Mouse (Mus musculus): ENCODE measurements at regions not wholly inside any gene's neighbourhood (a gene's known extent, or its start where the extent isn't known, plus 50 kb on each side); places are given as distances from the start of the nearest gene placed in this dataset.
"Not testable (repeated sequence)": the region's sequence is repeated elsewhere in the genome, so short reads cannot be mapped to it uniquely, and the experiment has no call there.

DNA sequence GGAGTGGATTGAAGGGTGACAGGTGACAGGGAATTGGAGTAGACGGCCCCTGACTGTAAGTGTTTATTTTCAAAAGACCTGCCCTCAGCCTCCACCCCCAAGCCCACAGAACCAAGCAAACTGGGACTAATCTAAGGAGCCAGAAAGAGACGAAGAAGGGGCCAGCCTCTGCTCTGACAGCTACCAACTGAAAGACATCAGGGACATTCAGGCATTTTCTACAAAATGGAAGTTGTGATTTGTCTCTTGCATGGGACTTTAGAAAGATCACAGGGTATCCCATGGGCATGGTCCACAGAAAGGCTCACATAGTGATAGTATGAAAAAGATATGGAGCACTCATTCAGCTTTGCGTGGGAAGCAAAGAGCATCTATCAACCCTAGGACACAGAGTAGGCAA is 163.8 kb upstream of the Rapgef5 start:
- H3K4me3 ChIP-seq, result no peak overlapping the region
- peaks cover 20% of the 10 kb centered on the region for H3K4me1 ChIP-seq
- H3K9ac ChIP-seq (replicated peaks), result no peak overlapping the region
- 0 out of 2 replicates have a peak, but pooled peaks have one; percentile 1 for ATAC-seq (ENCODE audit: low FRiP score, low read depth)
- 29% methylated on average over 3 of the region's 3 CpGs for WGBS
- no peaks in the 10 kb centered on the region for H3K27me3 ChIP-seq
- H3K4me2 ChIP-seq (replicated peaks), result no peak overlapping the region
- H3K9me3 ChIP-seq, result no peaks in the 10 kb centered on the region
- peak overlapping the region; percentile 50 for H3K27ac ChIP-seq (replicated peaks)
- no peaks in the 10 kb centered on the region for H3K36me3 ChIP-seq

DNA sequence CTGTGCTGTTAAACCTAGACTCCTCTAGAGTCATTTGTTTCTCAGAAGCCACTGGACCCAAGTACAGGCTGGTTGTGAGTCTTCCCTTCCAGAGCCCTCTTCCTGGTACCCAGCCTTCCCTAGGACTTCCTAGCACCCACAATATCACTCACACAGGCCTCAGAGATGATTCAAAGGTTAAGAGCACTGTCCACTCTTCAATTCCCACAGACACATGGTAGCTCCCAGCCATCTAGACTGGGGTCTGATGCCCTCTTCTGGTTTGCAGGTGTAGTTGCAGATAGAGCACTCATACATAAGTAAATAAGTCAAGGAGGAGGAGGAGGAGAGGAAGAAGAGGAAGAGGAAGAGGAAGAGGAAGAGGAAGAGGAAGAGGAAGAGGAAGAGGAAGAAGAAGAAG is 163.3 kb upstream of the Rapgef5 start:
- Histone ChIP-seq H3K36me3 (no peaks in the 10 kb centered on the region), H3K4me1 (peaks cover 18% of the 10 kb centered on the region), H3K27ac (replicated peaks) (peak overlapping the region; percentile 50)

DNA sequence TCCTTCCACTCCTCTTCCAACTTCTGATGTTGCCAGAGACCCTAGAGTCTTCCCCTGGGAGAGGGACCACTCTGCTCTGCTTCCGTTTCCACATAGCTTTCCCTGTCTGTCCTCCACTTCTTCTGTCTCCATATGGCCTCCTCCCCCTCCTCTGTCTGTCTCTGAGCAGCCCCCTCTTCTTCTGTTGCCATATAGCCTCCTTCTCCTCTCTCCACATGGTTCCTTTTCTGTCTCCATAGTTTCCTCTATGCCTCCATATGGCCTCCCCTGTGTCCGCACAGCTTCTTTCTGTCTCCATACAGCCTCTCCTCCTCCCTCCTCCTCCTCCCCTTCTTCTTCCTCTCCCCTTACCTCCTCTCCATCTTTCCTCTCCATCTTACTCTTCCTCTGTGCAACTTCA is 158.5 kb upstream of the Rapgef5 start:
- H3K27ac ChIP-seq (replicated peaks), result no peak overlapping the region
- ATAC-seq (ENCODE audit: low FRiP score, low read depth), result no peak

More for the DNA sequence above, 163.3 kb upstream of the Rapgef5 start:
- no peak overlapping the region for H3K4me3 ChIP-seq
- ATAC-seq (ENCODE audit: low FRiP score, low read depth), result peak; percentile 45; the same call in 1 of the 2 replicates
- no peaks in the 10 kb centered on the region for H3K27me3 ChIP-seq
- H3K4me2 ChIP-seq (replicated peaks), result no peak overlapping the region
- no peaks in the 10 kb centered on the region for H3K9me3 ChIP-seq
- H3K9ac ChIP-seq (replicated peaks), result no peak overlapping the region

DNA sequence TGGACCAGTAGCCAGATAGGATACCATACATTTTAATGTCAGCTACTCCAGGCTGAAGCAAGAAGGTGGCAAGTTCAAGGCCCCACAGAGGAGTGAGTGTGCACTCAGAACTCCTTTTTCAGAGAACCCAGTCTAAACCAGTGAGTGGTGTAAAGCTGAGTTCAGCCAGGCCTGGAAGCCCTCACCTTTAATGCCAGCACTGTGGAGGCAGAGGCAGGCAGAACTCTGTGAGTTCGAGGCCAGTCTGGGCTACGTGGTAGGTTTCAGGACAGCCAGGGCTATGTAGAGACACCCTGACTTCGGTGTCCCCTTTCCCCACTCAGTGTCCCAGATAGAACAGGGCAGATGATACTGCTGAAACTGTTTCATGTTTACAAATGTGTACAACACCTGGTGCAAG is 157.4 kb upstream of the Rapgef5 start:
- Histone ChIP-seq H3K36me3 (no peaks in the 10 kb centered on the region), H3K27me3 (no peaks in the 10 kb centered on the region), H3K27ac (replicated peaks) (no peak overlapping the region), H3K4me2 (replicated peaks) (no peak overlapping the region), H3K9me3 (no peaks in the 10 kb centered on the region), H3K4me3 (no peak overlapping the region), H3K9ac (replicated peaks) (no peak overlapping the region), H3K4me1 (peaks cover 6% of the 10 kb centered on the region; the same call in 1 of the 2 replicates)
- no peak for ATAC-seq (ENCODE audit: low FRiP score, low read depth)
- 95% methylated on average over 3 of the region's 3 CpGs for WGBS

More for the DNA sequence above, 158.5 kb upstream of the Rapgef5 start:
- WGBS, result 93% methylated on average over 2 of the region's 2 CpGs
- H3K9ac ChIP-seq (replicated peaks), result no peak overlapping the region
- H3K9me3 ChIP-seq, result no peaks in the 10 kb centered on the region
- no peak overlapping the region for H3K4me3 ChIP-seq
- peaks cover 6% of the 10 kb centered on the region; the same call in 1 of the 2 replicates for H3K4me1 ChIP-seq
- H3K27me3 ChIP-seq, result no peaks in the 10 kb centered on the region
- H3K36me3 ChIP-seq, result no peaks in the 10 kb centered on the region
- no peak overlapping the region for H3K4me2 ChIP-seq (replicated peaks)

DNA sequence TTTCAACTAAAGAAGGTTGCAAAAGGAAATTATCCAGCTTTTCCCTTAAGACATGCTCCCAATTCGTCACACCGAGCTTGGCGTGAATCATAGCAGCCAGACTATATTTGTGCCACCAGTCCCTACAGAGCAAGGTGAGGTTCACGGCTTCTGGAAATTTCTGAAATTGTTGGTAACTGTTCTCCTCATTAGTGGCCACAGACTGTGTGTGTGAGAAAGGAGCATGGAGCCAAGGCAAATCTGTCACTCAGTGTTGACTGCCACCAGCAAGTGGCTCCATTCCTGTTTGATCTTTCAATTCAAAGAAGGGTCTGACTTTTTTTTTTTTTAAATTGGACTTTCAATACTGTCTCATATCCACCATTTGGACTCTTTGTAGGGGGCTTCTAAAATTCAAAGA is 156.1 kb upstream of the Rapgef5 start:
- Histone ChIP-seq H3K27ac (replicated peaks) (no peak overlapping the region), H3K27me3 (no peaks in the 10 kb centered on the region), H3K36me3 (no peaks in the 10 kb centered on the region), H3K4me2 (replicated peaks) (no peak overlapping the region), H3K4me3 (no peak overlapping the region), H3K9ac (replicated peaks) (no peak overlapping the region), H3K4me1 (peaks cover 6% of the 10 kb centered on the region; the same call in 1 of the 2 replicates), H3K9me3 (no peaks in the 10 kb centered on the region)
- 78% methylated on average over 4 of the region's 4 CpGs for WGBS
- no peak for ATAC-seq (ENCODE audit: low FRiP score, low read depth)

DNA sequence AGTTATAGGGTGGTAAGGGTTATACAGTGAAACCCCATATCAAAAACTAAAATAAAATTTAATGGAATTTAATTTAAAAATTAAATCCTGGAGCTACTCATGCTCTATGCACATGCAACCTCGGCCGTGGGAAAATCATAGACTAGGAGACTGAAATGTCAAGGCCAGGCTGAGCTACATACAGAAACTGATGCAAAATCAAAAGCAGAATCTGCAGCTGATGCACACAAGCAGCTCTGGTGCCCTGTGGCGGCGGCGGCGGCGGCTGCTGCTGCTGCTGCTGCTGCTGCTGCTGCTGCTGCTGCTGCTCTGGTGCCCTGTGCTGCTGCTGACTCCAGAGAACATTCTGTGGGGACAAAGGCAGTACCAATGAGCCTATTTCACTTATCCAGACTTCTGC is 154.5 kb upstream of the Rapgef5 start:
- Histone ChIP-seq H3K27ac (replicated peaks) (no peak overlapping the region), H3K4me1 (peaks cover 6% of the 10 kb centered on the region; the same call in 1 of the 2 replicates), H3K27me3 (no peaks in the 10 kb centered on the region), H3K4me2 (replicated peaks) (no peak overlapping the region), H3K9ac (replicated peaks) (no peak overlapping the region), H3K36me3 (no peaks in the 10 kb centered on the region), H3K9me3 (no peaks in the 10 kb centered on the region), H3K4me3 (no peak overlapping the region)
- WGBS, result 83% methylated on average over 7 of the region's 7 CpGs
- no peak for ATAC-seq (ENCODE audit: low FRiP score, low read depth)

DNA sequence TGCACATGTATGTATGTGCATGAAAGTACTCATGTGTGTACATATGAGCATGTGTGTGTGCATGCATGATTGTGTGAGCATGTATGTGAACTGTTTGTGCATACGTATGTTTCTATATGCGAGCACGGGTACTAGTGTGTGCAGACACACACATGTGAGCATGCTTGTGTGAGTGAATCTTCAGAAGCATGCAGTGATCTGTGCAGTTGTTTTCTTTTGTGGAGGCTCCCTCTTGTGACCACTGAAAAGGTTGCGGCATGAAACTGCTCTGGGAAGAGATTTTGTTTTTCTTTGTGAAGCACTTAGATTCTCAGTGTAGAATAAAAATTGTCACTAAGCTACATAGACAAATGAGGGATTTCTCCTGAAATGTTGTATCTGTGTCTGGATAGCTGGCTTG is 152.8 kb upstream of the Rapgef5 start:
- not testable (repeated sequence) for H3K36me3 ChIP-seq; H3K9me3 ChIP-seq; H3K27ac ChIP-seq (replicated peaks); H3K9ac ChIP-seq (replicated peaks); H3K4me1 ChIP-seq; H3K4me3 ChIP-seq; H3K27me3 ChIP-seq; H3K4me2 ChIP-seq (replicated peaks)
- WGBS, result 49% methylated on average over 4 of the region's 4 CpGs
- peak; percentile 75 for ATAC-seq (ENCODE audit: low FRiP score, low read depth)

DNA sequence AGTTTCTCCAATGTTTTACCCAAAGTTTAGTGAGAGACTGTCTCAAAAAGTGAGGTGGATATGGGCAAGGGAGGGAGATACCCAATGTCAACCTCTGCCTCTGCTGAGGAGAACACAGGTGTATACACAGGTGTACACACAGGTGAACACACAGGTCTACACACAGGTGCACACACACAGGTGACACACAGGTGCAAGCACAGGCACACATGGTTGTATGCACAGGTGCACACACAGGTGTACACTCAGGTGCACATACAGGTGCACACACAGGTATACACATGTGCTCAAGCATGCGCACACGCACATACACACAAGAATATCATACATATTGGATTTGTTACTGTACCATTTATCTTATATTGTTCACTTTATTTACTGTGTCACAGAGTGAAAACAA is 151.1 kb upstream of the Rapgef5 start:
- ATAC-seq (ENCODE audit: low FRiP score, low read depth), result no peak
- Histone ChIP-seq H3K4me3 (no peak overlapping the region), H3K36me3 (no peaks in the 10 kb centered on the region), H3K9me3 (no peaks in the 10 kb centered on the region), H3K9ac (replicated peaks) (no peak overlapping the region), H3K4me2 (replicated peaks) (no peak overlapping the region), H3K27ac (replicated peaks) (no peak overlapping the region), H3K27me3 (no peaks in the 10 kb centered on the region), H3K4me1 (peaks cover 2% of the 10 kb centered on the region; the same call in 1 of the 2 replicates)
- 96% methylated on average over 2 of the region's 2 CpGs for WGBS

DNA sequence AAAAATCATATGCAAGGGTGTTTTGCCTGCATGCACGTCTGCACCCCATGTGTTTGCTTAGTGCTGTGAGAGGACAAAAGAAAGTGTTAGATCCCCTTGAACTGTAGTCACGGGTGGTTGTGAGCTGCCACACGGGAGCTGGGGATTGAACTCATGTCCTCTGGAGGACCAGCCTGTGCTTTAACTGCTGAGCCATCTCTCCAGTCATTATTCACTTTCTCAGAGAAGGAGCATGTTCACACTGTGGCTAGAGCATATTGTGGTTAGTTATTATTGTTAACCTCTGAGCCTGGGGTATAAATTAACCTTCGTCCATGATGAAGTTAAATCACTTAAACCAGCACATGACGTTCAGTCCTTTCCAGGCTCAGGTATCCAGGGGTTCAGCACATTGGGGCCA is 150.4 kb upstream of the Rapgef5 start:
- H3K27me3 ChIP-seq, result no peaks in the 10 kb centered on the region
- H3K27ac ChIP-seq (replicated peaks), result no peak overlapping the region
- no peak overlapping the region for H3K4me2 ChIP-seq (replicated peaks)
- no peaks in the 10 kb centered on the region for H3K4me1 ChIP-seq
- no peak overlapping the region for H3K4me3 ChIP-seq
- H3K9me3 ChIP-seq, result no peaks in the 10 kb centered on the region
- no peak for ATAC-seq (ENCODE audit: low FRiP score, low read depth)
- no peak overlapping the region for H3K9ac ChIP-seq (replicated peaks)
- 62% methylated on average over 5 of the region's 5 CpGs for WGBS
- H3K36me3 ChIP-seq, result no peaks in the 10 kb centered on the region

DNA sequence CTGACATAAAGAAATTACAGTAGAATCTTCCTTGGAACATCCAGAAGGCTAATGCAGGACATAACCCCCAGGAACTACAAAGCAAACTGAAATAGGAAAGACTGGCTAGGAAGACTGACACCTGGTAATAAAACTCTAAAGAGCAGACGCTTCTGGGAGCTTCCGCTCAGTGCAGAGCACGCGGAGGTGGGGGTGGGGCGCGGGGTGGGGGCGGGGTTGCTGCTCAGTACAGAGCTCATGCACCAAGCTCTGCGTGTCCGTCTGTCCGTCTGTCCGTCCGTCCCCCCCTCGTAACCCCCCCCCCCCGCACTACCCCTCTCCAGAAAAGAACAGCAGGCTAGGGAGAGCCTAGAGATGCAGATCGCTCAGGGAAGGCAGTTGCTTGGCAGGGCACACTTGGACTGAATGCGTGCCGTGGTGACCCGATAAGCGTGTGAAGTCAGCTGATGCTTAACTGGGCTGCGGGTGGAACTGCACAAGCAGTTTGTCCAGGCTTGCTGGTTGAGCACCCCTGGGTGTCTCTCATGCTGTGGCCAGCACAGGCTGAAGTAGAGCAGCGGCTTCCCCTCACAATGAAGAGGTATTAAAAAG is 137.9 kb upstream of the Rapgef5 start:
- H3K27me3 ChIP-seq, result no peaks in the 10 kb centered on the region
- no peak overlapping the region for H3K4me2 ChIP-seq (replicated peaks)
- H3K36me3 ChIP-seq, result no peaks in the 10 kb centered on the region
- H3K4me3 ChIP-seq, result no peak overlapping the region
- no peaks in the 10 kb centered on the region for H3K9me3 ChIP-seq
- no peak overlapping the region for H3K27ac ChIP-seq (replicated peaks)
- ATAC-seq (ENCODE audit: low FRiP score, low read depth), result 0 out of 2 replicates have a peak, but pooled peaks have one; percentile 44
- H3K4me1 ChIP-seq, result no peaks in the 10 kb centered on the region
- 85% methylated on average over 21 of the region's 21 CpGs for WGBS
- H3K9ac ChIP-seq (replicated peaks), result no peak overlapping the region

DNA sequence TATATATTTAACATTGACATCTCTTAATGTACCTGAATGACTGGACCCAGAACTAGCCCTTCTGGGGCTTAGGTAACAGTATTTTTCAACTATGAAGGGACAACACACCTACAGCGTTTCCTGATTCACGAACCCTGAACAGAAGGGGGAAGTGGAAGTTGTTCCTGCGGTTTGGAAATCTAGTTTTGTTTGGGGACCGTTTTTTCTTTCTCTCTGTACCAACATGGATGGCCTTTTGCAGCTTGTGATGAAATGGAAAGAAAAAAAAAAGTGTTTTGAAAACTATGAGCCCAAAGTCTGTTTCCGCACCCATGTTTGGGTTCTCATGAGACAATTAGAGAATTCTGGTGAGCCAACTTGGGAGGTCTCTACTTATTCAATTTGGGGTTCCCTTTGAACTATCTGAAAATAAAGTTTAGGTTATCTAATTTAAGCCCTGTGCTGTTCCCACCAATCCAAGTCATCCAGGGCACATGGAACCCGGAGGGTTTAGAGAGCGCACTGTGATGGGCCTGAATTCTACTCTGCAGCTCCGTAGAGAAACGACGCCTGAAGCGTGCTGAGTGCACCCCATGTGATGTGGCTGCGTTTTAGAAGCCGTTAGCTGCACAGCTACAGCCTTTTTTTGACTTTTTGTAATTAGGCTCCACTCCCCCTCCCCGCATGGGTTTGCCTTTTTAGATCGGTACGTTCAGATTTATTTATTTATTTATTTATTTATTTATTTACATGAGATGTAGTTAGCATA is 137.0 kb upstream of the Rapgef5 start:
- Histone ChIP-seq H3K4me1 (no peaks in the 10 kb centered on the region), H3K27ac (replicated peaks) (no peak overlapping the region), H3K36me3 (no peaks in the 10 kb centered on the region), H3K9me3 (no peaks in the 10 kb centered on the region), H3K4me2 (replicated peaks) (no peak overlapping the region), H3K4me3 (no peak overlapping the region), H3K27me3 (no peaks in the 10 kb centered on the region), H3K9ac (replicated peaks) (no peak overlapping the region)
- 91% methylated on average over 16 of the region's 16 CpGs for WGBS
- no peak for ATAC-seq (ENCODE audit: low FRiP score, low read depth)

DNA sequence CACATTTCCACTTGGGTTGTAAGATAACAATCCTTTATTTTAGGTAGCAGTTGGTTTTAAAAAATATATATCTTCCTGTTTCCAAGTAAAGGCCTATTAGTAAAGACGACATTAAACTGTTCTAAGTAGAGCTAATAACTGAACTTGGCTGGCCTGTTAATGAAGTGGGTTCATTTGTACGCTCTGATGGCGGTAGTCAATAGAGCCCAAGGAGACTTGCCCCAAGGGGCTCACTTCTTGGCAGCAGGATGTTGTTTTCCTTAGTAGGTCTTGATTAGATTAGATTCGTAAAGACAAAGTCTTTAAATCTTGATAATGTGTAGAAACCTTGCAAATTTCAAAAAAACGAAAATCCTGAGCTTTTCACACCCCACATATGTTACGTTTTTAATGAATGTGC is 135.4 kb upstream of the Rapgef5 start:
- Histone ChIP-seq H3K9ac (replicated peaks) (no peak overlapping the region), H3K9me3 (no peaks in the 10 kb centered on the region), H3K27ac (replicated peaks) (no peak overlapping the region), H3K36me3 (no peaks in the 10 kb centered on the region), H3K4me3 (no peak overlapping the region), H3K4me2 (replicated peaks) (no peak overlapping the region), H3K27me3 (no peaks in the 10 kb centered on the region), H3K4me1 (no peaks in the 10 kb centered on the region)
- ATAC-seq (ENCODE audit: low FRiP score, low read depth), result no peak
- WGBS, result 80% methylated on average over 6 of the region's 6 CpGs
